Mouse (Mus musculus): ENCODE measurements at regions not wholly inside any gene's neighbourhood (a gene's known extent, or its start where the extent isn't known, plus 50 kb on each side); places are given as distances from the start of the nearest gene placed in this dataset.

GRCm38 (mm10) chr8:26871838-26872237, 105.3 kb upstream of the Zfp703 start:
- TF ChIP-seq CTCF (IDR thresholded peaks at IDR 0.05; ENCODE audit: low read depth) (no peak), EP300 (IDR thresholded peaks at IDR 0.05; ENCODE audit: low read depth) (no peak)
